Mouse (Mus musculus): ENCODE results near the gene Ankrd55. TPM values are rescaled to one million over a fixed set of nuclear protein-coding genes. Genes with fewer than 3 reads are reported as not detected.
A peak's percentile ranks its signal among the peaks of the same experiment; 100 is the strongest.

Gene Ankrd55
- polyA plus RNA-seq, 1 experiment from 2014 or later, result 4.9 TPM

DNA sequence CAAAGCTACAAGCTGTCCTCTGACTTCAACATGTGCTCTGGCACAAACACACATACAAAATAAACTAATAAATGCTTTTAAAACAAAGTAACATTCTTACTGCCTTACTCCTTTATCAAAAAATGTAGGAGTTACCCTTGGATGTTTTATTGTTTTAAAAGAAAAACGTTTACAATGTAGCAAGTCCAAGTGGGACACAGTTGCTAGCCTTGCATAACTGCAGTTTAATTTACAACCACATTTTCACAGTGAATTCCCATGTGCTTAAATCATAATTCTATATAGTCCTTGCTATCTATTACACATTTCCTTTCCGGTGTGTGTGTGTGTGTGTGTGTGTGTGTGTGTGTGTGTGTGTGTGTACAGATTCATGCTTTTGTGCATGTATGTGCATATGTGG lies 57.3 kb downstream of the Ankrd55 start:
- no peaks in the 10 kb centered on the region for H3K27me3 ChIP-seq (replicated peaks; ENCODE audit: control insufficient read depth, insufficient read depth, low read length)
- 87% methylated on average over 2 of the region's 2 CpGs for WGBS
- no peak overlapping the region for H3K9ac ChIP-seq (replicated peaks; ENCODE audit: low read depth, low read length)
- no peaks in the 10 kb centered on the region for H3K9me3 ChIP-seq (ENCODE audit: control insufficient read depth, low read length)
- no peaks in the 10 kb centered on the region for H3K36me3 ChIP-seq (ENCODE audit: control insufficient read depth, insufficient read depth)
- H3K4me2 ChIP-seq (ENCODE audit: low read length), result no peak overlapping the region
- ATAC-seq, result no peak
- H3K4me3 ChIP-seq (replicated peaks; ENCODE audit: low read length), result no peak overlapping the region
- no peaks in the 10 kb centered on the region for H3K4me1 ChIP-seq (replicated peaks; ENCODE audit: control insufficient read depth, insufficient read depth, low read length)
- H3K27ac ChIP-seq (ENCODE audit: low read length), result no peak overlapping the region

DNA sequence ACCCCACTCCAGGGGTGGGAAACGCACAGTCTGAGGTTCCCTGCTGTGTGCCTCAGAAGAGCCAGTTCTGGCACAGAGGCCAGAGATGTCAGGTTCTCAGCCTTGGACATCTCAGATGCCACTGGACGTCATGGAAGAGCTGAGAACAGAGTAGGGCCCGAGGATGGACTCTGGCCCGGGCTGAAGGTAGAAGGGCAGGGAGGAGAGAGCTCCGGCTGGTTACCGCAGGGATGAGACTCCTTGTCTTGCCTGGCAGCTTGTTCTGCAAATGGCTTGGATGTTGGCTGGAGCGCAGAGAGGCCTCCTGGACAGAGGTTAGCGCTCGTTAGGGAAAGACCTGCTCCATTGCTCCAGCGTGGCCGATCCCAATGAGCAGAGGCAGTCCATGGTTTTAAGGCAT lies 57.8 kb downstream of the Ankrd55 start:
- Histone ChIP-seq H3K9ac (replicated peaks; ENCODE audit: low read depth, low read length) (no peak overlapping the region), H3K4me2 (ENCODE audit: low read length) (no peak overlapping the region), H3K36me3 (ENCODE audit: control insufficient read depth, insufficient read depth) (no peaks in the 10 kb centered on the region), H3K27ac (ENCODE audit: low read length) (no peak overlapping the region), H3K4me3 (replicated peaks; ENCODE audit: low read length) (no peak overlapping the region), H3K27me3 (replicated peaks; ENCODE audit: control insufficient read depth, insufficient read depth, low read length) (no peaks in the 10 kb centered on the region), H3K4me1 (replicated peaks; ENCODE audit: control insufficient read depth, insufficient read depth, low read length) (no peaks in the 10 kb centered on the region), H3K9me3 (ENCODE audit: control insufficient read depth, low read length) (no peaks in the 10 kb centered on the region)
- WGBS, result 74% methylated on average over 11 of the region's 11 CpGs
- no peak for ATAC-seq

DNA sequence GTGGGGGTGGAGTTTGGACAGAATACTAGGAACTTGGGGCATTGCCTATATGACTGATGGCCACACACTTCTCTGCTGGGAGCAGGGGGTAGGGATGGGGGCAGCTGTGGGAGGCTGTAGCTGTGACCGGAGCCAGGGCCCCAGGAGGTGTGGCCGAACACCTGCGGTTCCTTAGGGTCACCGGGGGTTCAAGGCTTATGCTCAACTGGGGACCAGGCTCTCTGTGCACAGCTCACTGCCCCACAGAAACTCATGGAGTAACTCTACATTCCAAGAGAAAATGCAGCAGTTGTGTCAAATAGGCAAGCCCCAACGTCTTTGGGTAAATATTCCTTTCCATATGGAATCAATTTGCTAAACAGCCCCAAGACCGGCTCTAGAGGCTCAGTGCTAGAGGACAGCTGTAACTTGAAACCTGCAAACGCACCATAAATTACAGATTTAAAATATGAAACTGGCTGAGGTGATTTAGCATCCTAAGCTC lies 58.5 kb downstream of the Ankrd55 start:
- WGBS, result 68% methylated on average over 7 of the region's 7 CpGs
- Histone ChIP-seq H3K9me3 (ENCODE audit: control insufficient read depth, low read length) (no peaks in the 10 kb centered on the region), H3K36me3 (ENCODE audit: control insufficient read depth, insufficient read depth) (no peaks in the 10 kb centered on the region), H3K4me2 (ENCODE audit: low read length) (no peak overlapping the region), H3K9ac (replicated peaks; ENCODE audit: low read depth, low read length) (no peak overlapping the region), H3K4me1 (replicated peaks; ENCODE audit: control insufficient read depth, insufficient read depth, low read length) (no peaks in the 10 kb centered on the region), H3K4me3 (replicated peaks; ENCODE audit: low read length) (no peak overlapping the region), H3K27ac (ENCODE audit: low read length) (no peak overlapping the region), H3K27me3 (replicated peaks; ENCODE audit: control insufficient read depth, insufficient read depth, low read length) (no peaks in the 10 kb centered on the region)
- ATAC-seq, result no peak

DNA sequence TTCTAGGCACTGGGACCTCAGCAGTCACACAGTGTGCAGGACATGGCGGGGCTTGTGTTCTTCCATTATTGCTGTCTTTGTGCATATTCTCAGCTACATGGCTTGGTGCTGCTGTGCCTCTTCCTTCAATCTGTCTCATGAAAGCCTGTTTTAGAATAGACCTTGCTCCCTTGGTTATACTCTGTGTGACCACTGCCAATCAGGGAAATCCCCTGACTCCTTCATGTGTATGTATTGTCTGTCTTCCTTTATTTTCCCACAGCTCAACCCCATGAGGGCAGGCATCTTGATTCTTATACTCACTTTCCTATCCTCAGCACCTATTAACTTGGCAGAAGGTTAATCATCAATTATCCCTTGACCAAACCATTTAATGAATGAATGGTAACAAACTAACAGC lies 60.0 kb downstream of the Ankrd55 start:
- Histone ChIP-seq H3K4me1 (replicated peaks; ENCODE audit: control insufficient read depth, insufficient read depth, low read length) (no peaks in the 10 kb centered on the region), H3K27ac (ENCODE audit: low read length) (no peak overlapping the region), H3K4me2 (ENCODE audit: low read length) (no peak overlapping the region), H3K4me3 (replicated peaks; ENCODE audit: low read length) (no peak overlapping the region), H3K36me3 (ENCODE audit: control insufficient read depth, insufficient read depth) (no peaks in the 10 kb centered on the region), H3K9ac (replicated peaks; ENCODE audit: low read depth, low read length) (no peak overlapping the region), H3K9me3 (ENCODE audit: control insufficient read depth, low read length) (no peaks in the 10 kb centered on the region), H3K27me3 (replicated peaks; ENCODE audit: control insufficient read depth, insufficient read depth, low read length) (no peaks in the 10 kb centered on the region)
- ATAC-seq, result no peak
- 88% methylated on average over 1 of the region's 1 CpGs for WGBS

DNA sequence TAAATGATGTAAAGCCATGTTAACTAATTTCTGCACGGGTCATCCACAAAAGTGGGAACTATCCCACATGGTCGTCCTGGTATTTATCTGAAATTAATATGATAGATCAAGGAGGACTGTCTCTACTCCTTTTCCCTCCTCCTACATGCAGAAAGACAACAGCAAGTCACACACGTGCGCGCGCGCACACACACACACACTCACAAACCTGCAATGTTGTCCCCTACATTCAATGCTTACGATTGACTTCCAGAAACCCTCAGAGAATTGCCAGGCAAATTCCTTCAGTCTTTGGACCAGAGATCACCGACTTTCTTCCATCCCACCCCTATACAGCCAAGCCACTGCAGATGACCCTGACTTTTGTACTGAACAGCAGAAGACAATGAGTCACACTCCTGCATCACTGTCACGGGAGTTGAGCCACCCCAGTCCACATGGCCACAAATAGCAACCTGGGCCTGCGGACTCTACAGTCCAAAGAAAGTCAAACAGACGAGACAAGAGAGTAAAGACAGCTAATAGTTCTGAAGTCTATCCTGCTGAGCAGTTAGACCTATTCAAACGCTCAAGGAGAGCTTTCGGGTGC lies 60.7 kb downstream of the Ankrd55 start:
- H3K9ac ChIP-seq (replicated peaks; ENCODE audit: low read depth, low read length), result no peak overlapping the region
- no peaks in the 10 kb centered on the region for H3K36me3 ChIP-seq (ENCODE audit: control insufficient read depth, insufficient read depth)
- H3K27me3 ChIP-seq (replicated peaks; ENCODE audit: control insufficient read depth, insufficient read depth, low read length), result no peaks in the 10 kb centered on the region
- H3K4me1 ChIP-seq (replicated peaks; ENCODE audit: control insufficient read depth, insufficient read depth, low read length), result peaks cover 3% of the 10 kb centered on the region
- no peak overlapping the region for H3K27ac ChIP-seq (ENCODE audit: low read length)
- H3K4me2 ChIP-seq (ENCODE audit: low read length), result no peak overlapping the region
- ATAC-seq, result no peak
- H3K4me3 ChIP-seq (replicated peaks; ENCODE audit: low read length), result no peak overlapping the region
- H3K9me3 ChIP-seq (ENCODE audit: control insufficient read depth, low read length), result no peaks in the 10 kb centered on the region
- 90% methylated on average over 14 of the region's 14 CpGs for WGBS

DNA sequence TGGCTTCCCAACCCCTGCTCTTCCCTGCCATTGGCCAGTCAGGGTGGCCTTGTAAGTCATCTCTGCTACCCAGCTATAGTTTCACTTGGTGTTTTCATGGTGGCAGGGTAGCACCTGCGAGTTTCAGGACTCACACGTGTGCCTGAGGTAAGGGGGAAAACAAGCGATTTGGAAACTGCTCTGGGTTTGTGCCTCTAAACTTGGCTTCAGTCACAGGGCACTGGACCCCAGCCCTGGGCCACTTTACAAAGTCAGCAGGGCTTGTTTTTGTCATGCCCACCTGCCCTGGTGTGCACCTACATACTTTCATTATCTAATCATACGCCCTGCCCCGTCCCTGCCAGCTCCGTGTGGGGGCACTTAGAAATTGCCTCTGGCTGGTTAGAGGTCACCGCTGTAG lies 61.2 kb downstream of the Ankrd55 start:
- no peaks in the 10 kb centered on the region for H3K36me3 ChIP-seq (ENCODE audit: control insufficient read depth, insufficient read depth)
- no peaks in the 10 kb centered on the region for H3K27me3 ChIP-seq (replicated peaks; ENCODE audit: control insufficient read depth, insufficient read depth, low read length)
- H3K4me1 ChIP-seq (replicated peaks; ENCODE audit: control insufficient read depth, insufficient read depth, low read length), result peaks cover 8% of the 10 kb centered on the region
- no peak overlapping the region for H3K4me2 ChIP-seq (ENCODE audit: low read length)
- H3K27ac ChIP-seq (ENCODE audit: low read length), result no peak overlapping the region
- ATAC-seq, result no peak
- H3K9ac ChIP-seq (replicated peaks; ENCODE audit: low read depth, low read length), result no peak overlapping the region
- H3K4me3 ChIP-seq (replicated peaks; ENCODE audit: low read length), result no peak overlapping the region
- WGBS, result 94% methylated on average over 7 of the region's 7 CpGs
- H3K9me3 ChIP-seq (ENCODE audit: control insufficient read depth, low read length), result no peaks in the 10 kb centered on the region

DNA sequence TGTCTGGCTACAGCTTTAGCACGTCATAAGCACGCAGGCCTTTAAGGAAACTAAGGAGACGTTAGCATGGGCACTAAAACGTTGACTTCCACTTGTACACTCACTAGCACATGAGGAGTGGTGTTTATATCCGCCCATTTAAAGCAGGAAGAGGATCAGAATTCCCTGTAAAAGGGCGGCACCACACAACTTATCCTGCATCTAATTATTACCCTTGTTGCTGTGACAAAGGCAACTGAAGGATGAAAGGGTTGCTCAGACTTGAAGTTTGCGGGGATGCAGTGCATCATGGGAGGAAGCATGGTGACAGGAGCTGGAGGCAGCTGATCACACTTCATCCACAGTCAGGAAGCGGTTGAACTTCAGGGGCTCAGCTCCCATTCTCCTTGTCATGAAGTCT lies 63.7 kb downstream of the Ankrd55 start:
- H3K4me2 ChIP-seq (ENCODE audit: low read length), result no peak overlapping the region
- no peak overlapping the region for H3K27ac ChIP-seq (ENCODE audit: low read length)
- WGBS, result 69% methylated on average over 8 of the region's 8 CpGs
- ATAC-seq, result no peak
- H3K9me3 ChIP-seq (ENCODE audit: control insufficient read depth, low read length), result no peaks in the 10 kb centered on the region
- no peak overlapping the region for H3K9ac ChIP-seq (replicated peaks; ENCODE audit: low read depth, low read length)
- no peaks in the 10 kb centered on the region for H3K36me3 ChIP-seq (ENCODE audit: control insufficient read depth, insufficient read depth)
- no peaks in the 10 kb centered on the region for H3K27me3 ChIP-seq (replicated peaks; ENCODE audit: control insufficient read depth, insufficient read depth, low read length)
- peaks cover 9% of the 10 kb centered on the region for H3K4me1 ChIP-seq (replicated peaks; ENCODE audit: control insufficient read depth, insufficient read depth, low read length)
- no peak overlapping the region for H3K4me3 ChIP-seq (replicated peaks; ENCODE audit: low read length)

DNA sequence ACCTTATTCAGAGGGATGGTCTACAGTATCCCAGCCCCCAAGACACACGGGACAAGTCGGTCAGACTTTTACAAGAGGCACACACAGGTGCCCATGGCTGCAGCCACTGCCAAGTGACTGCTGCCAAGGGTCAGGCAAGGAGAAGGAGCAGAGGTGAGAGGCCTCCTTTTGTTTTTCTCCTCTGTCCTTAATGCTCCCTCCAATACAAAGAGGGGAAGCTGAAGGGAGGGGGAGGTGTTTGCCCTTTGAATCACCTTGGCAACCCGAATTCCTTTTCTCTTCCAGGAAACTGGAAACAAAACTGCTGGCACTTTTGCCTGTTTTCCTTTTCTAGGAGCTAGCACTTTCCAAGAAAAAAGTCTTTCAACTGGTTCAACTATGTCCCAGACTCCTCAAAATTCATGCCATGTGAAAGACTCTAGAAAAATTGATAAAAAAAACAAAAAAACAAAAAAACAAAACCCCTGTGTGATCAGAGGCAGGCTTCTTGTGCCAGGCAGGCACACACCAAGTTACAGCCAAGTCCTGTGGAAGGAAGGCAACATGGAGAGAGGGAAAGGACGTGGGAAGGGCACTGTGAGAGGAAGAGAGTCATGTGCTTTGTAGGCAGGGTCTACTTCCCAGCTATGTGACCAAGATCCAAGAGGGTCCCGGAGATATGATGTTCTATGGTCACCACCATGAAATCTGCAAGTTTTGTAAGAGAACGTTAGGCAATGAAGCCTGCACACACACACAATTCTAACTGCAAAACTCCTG lies 66.0 kb downstream of the Ankrd55 start:
- no peak overlapping the region for H3K27ac ChIP-seq (ENCODE audit: low read length)
- 27% methylated on average over 6 of the region's 6 CpGs for WGBS
- no peak overlapping the region for H3K9ac ChIP-seq (replicated peaks; ENCODE audit: low read depth, low read length)
- peaks cover 9% of the 10 kb centered on the region for H3K4me1 ChIP-seq (replicated peaks; ENCODE audit: control insufficient read depth, insufficient read depth, low read length)
- H3K27me3 ChIP-seq (replicated peaks; ENCODE audit: control insufficient read depth, insufficient read depth, low read length), result no peaks in the 10 kb centered on the region
- no peak overlapping the region for H3K4me2 ChIP-seq (ENCODE audit: low read length)
- no peak overlapping the region for H3K4me3 ChIP-seq (replicated peaks; ENCODE audit: low read length)
- H3K9me3 ChIP-seq (ENCODE audit: control insufficient read depth, low read length), result no peaks in the 10 kb centered on the region
- no peaks in the 10 kb centered on the region for H3K36me3 ChIP-seq (ENCODE audit: control insufficient read depth, insufficient read depth)
- ATAC-seq, result 0 out of 2 replicates have a peak, but pooled peaks have one; percentile 20

DNA sequence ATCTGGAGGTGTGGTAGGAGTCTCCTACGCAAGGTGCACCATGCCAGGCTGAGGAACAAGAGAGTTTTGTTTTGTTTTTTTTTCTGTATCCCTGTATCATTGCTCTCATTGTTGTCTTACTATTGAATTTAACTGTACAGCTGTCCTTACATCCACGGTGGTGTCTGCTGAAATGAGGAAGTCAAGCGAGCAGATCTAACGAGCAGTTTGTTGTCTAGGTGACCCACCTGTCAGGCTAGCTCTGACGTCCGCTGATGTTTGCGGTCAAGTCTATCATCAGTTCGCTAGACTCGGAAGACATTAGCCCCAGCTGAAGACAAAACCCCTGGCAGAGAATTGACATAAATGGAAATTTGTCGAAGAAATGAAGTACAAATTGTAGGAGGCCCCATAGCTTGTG lies 66.7 kb downstream of the Ankrd55 start:
- Histone ChIP-seq H3K4me3 (replicated peaks; ENCODE audit: low read length) (no peak overlapping the region), H3K36me3 (ENCODE audit: control insufficient read depth, insufficient read depth) (no peaks in the 10 kb centered on the region), H3K4me2 (ENCODE audit: low read length) (no peak overlapping the region), H3K9me3 (ENCODE audit: control insufficient read depth, low read length) (no peaks in the 10 kb centered on the region), H3K4me1 (replicated peaks; ENCODE audit: control insufficient read depth, insufficient read depth, low read length) (peaks cover 9% of the 10 kb centered on the region), H3K27me3 (replicated peaks; ENCODE audit: control insufficient read depth, insufficient read depth, low read length) (no peaks in the 10 kb centered on the region), H3K27ac (ENCODE audit: low read length) (no peak overlapping the region), H3K9ac (replicated peaks; ENCODE audit: low read depth, low read length) (no peak overlapping the region)
- 59% methylated on average over 10 of the region's 10 CpGs for WGBS
- no peak for ATAC-seq

All from forebrain, embryonic 16.5 days (tissue).